Mouse (Mus musculus) liver, embryonic 18 days (tissue): Measurements from ENCODE around the gene Gm6408. TPM values are rescaled to one million over a fixed set of nuclear protein-coding genes. Genes with fewer than 3 reads are reported as not detected.

Experiments used
- polyA plus RNA-seq: library from polyadenylated mRNA; depleted of rRNA; stranded (reverse); fragments of >200 nt; gene quantifications from 2 replicates; pipeline ENCODE4 v1.2.3, GENCODE M21; 2012; rRNA removed

Gene Gm6408
- polyA plus RNA-seq: not detected in 2 replicates

GRCm38 (mm10) chr5:146481665-146482064 is at the start of gene Gm6408:
Gm6408 (plus strand) TSS chr5:146481965.

GRCm38 (mm10) chr5:146491063-146491462 is 9.3 kb downstream of the Gm6408 start, which contains the start of gene Gm6370:
Gm6370 (plus strand) TSS chr5:146491363.

GRCm38 (mm10) chr5:146502099-146502498 is 20.3 kb downstream of the Gm6408 start, which contains the start of gene 4930449I24Rik:
4930449I24Rik (plus strand) TSS chr5:146502399.

GRCm38 (mm10) chr5:146513823-146514222 is 32.1 kb downstream of the Gm6408 start, which contains the start of gene Gm3402:
Gm3402 (plus strand) TSS chr5:146514123.

GRCm38 (mm10) chr5:146525501-146525900 is 43.7 kb downstream of the Gm6408 start, which contains the start of gene Gm3404:
Gm3404 (plus strand) TSS chr5:146525801.

Other genes with a start within 250 kb of the Gm6408 start
- gene Wasf3, start 97.0 kb upstream of the Gm6408 start, polyA plus RNA-seq: 0.05 TPM in 2 replicates
- not detected in 2 replicates for gene Gm6370, start 9.4 kb downstream of the Gm6408 start, polyA plus RNA-seq
- gene 4930449I24Rik, start 20.4 kb downstream of the Gm6408 start, polyA plus RNA-seq: not detected in 2 replicates
- gene Gm3402, start 32.2 kb downstream of the Gm6408 start, polyA plus RNA-seq: not detected in 2 replicates
- not detected in 2 replicates for gene Gm3404, start 43.8 kb downstream of the Gm6408 start, polyA plus RNA-seq
- not detected in 2 replicates for gene Gm3409, start 55.7 kb downstream of the Gm6408 start, polyA plus RNA-seq
- gene Gm3415, start 74.2 kb downstream of the Gm6408 start, polyA plus RNA-seq: not detected in 2 replicates
- 2.2 TPM in 2 replicates for gene Gpr12, start 103.3 kb downstream of the Gm6408 start, polyA plus RNA-seq